Mouse (Mus musculus) urinary bladder, postnatal 4 days (tissue): Measurements from ENCODE around the gene Ralgps2.
A peak's percentile ranks its signal among the peaks of the same experiment; 100 is the strongest.

ENCODE experiments used
- DNase-seq, 2 experiments: peaks; one replicate each; pipeline ENCODE4 v3.0.0; 2021 to 2022; ENCODE audit warnings: low spot score in 2 of 2

Ralgps2 gene

DNA sequence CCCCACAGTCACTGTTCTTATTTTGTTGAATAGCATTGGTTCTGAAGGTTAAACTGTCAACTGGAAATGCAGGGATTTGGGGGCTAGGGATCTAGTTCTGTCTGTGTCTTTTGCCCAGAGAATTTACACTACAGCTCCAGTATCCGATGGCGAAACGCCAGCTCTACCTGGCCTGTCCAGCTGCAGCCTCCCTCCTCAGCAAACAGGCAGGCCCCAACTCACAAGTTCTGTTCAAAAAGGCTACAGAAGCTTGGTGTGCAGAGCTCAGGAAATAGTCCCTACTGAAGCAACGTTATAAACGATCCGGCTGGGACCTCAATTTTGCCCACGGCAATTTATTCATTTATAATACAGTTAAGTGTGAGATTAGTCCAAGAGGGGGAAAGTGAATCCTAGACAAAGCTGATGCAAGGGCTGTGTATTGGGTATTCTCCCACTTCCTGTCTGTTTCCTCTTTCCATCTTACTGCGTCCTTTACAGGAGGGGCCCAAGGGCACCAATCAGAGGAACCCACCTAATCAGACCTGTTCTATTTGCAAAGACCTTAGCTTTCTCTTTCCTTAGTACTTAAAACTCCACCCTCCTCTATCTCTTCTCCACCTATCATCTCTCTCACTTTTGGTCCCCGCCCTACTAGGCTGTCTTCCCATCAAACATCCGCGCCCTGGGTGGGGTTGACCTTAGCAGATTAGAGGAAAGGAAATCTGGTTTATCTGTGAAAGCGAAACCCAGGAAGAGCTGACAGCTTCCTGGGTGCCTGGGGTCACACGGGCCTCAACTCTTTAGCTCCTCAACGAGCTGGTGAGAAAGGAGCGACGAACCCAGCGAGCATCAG, 16.7 kb upstream of the Ralgps2 start:
- DNase-seq: no peak

DNA sequence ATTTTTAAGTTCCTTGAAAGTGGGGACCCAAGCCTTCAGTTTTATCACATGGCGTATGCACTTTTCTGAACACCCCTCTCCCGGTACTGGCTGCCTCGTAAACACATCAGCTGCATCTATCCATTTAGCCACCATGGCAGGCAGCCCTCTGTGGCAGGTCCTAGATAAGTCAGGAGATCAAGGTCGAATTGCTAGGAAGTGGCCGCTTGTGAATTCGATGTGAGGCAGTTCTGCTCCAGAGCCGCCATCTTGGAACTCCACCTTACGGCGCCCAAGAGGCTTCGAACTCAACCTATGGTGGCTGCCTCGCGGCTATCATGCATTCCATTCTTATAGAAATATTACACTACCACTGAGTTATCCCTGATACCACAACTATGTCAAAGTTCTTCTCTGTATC, 14.8 kb upstream of the Ralgps2 start:
- DNase-seq: no peak

DNA sequence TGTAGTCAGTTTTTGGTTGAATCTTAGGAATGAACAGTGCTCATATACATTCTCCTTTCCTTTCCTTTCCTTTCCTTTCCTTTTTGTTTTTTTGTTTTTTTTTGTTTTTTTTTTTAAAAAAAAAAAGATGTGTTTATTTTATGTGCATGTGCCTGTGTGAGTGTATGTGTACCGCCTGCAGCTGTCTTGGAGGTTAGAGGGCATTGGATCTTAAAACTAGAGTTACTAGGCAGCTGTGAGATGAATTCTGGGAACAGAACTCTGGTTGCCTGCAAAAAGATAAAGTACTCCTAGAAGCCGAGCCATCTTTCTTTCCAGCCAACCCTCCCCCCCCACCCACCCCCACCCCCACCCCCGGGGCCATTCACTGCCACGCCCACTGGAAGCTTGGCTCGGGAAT, 10.9 kb upstream of the Ralgps2 start:
- no peak for DNase-seq

DNA sequence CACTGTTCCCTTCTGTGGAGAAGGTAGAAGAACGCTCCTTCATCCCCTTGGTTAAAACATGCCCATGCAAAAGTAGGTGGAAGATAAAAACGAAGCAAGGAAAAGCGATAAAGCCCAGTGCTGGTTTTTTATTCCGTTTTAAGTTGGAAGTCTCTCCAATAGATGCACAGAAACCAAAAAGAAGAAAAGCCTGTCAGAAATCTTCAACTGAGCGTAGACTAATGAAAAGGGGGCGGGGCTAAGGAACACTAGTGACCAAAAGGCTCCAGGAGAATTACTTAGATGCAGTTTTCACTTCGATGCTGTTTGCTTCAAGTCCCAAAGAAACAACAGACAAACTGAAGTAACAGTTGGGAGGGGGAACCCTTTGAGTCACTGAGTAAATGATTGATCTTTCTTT, 1.2 kb upstream of the Ralgps2 start:
- no peak for DNase-seq

DNA sequence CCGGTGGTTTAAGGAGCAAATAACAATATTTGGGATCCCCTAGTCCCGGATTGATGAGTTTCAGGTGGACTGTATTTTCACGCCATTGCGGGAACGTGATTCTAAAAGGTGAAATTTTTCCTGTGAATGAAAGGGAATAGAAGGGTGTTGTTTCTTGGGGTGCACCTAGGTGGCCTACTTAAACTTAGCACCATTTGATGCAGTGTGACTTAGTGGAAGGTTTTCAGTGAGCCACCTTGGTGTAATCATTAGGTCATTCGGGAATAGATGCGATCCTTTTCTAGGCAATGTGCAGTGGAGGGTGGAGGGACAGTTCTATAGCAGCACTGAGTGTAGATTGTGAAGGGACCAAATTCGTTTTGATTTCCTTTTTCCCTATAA, 706 bp upstream of the Ralgps2 start:
- no peak for DNase-seq

DNA sequence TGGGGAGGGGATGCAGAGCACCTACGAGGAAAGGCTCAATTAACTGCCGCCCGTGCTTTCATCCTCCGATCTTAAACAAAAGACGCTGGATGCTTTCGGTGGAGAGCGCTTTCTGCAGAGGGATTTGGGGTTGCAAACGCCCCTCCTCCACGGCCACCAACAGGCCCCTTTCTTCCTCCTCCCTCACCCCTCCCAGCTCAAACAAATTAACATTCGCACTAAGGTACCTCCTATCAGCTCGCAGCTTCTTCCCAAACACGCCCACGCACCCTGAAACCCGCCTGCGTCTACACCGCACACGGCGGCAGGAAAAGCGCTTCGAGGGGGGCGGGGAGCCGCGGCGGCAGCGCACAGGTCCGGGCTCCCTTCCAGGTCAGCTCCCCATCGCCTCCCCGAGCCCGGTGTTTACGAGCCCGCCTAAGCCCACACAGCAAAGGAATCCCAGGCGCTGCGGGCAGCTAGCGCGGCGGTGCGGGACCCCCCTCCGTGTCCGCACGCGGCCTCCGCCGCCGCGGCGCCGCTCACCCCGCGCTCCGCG, 652 bp downstream of the Ralgps2 start:
- DNase-seq: peak; percentile 63 to 73

DNA sequence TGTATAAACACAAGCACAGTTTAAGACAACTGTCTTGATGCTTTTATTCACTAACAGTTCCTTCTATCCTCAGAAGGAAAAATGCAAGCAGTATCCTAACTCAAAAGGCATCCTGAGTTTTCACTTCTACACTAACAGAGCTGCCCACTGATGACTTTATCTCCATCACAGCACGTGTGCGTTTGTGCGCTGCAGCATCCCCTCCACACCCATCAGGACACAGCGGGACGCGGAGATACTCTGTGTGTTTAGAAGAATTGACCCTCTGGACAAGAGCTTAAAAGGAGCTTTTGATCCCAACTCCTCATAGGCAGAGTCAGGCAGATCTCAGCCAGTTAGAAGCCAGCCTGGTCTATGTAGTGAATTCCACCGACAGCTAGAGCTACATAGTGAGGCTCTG, 2.0 kb downstream of the Ralgps2 start:
- DNase-seq: no peak

DNA sequence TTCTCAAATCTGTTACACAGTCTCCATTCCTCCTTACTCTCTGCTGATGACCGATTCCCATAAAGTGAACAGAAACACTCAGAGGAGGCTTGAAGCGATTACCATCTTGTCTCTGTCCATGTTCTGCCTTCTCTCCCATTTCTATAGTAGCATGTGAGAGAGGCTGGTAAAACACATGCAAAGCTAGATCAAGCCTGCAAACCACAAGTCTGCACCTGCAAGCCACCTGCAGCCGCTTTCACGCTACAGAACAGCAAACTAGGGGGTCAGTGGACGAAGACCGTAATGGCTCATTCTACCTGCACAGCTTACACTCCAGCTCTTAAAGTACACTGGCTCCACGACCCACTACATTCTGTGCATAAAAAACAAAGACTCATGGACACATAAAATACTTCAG, 5.7 kb downstream of the Ralgps2 start:
- no peak for DNase-seq

DNA sequence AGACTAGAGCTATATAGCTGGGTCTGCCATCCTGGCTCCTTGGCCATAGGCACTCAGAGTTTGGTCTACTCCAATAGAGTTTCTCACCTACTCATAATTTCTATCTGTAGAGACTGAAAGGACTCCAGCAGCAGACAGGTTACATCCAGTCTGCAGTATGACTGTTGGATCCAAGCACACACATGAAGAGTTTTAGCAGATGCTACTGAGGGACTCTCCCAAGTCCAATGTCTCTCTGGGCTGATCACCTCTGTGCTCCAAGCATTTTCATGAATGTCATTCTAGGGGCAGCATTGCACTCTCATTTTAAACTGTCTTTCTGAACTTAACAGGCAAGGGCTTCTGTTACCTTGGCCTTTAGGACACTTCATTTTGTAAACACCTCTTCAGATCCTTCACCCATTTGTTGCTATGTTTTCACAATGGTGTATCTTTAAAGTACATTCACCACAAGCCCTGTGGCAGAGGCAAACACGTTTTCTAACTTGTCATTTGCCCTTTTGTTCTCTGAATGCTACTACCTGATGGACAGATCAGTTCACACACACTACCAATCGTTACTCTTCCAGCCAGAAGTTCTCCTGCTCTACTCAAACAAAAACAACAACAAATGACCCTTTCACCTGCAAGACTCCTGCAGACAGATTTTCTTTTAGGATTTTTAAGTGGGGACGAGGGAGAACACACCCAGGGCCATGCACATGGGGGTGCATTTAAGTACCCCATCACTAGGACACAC, 7.2 kb downstream of the Ralgps2 start:
- DNase-seq: no peak

DNA sequence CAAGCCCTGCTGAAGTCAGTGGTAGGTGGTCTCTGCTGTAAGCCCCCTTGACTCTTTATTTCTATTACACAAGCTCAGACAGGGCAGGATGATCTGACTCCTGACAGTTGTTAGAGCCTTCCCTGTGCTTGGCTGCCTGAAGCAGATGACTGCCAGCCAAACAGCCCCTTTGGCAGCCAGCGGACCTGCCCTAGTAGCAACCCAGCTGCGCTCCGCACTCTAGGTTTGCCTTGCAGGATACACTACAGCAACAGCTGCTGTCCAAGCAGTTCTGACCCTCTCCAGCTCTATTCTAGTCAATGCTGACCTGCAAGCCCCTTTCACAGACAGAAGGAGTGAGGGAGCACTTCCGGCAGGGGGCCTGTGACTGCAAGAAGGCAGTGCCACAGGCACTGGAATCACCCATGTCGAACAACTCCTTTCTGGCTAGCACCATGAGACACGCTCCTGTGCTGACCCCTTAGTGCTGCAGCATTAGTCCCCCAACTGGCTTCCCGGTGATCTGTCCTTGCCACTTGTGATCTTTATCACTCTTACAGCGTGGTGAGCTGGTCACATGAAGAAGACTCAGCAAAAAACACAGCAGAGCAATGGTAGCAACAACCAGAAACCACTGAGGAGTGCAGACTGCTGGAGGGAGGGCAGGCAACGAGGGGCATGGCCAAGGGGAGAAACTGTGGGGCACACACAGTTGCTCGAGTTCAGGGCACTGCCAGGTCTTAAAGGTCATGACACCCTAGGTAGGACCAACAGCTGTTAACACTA, 8.1 kb downstream of the Ralgps2 start:
- no peak for DNase-seq

DNA sequence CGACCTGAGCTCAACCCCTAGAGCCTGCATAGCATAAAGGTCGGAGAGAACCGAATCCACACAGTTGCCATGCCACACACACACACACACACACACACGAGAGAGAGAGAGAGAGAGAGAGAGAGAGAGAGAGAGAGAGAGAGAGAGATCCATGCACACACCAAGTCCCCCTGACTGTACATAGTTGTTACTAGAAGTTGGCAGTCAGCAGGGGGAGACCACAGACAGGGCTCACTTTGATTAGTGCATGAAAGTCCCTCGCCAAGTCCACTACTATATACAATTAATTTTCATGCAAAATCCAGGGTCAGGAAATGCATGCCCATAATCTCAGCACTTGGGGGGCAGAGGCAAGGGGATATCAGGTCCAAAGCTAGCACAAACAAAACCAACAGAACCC, 9.2 kb downstream of the Ralgps2 start:
- DNase-seq: no peak

DNA sequence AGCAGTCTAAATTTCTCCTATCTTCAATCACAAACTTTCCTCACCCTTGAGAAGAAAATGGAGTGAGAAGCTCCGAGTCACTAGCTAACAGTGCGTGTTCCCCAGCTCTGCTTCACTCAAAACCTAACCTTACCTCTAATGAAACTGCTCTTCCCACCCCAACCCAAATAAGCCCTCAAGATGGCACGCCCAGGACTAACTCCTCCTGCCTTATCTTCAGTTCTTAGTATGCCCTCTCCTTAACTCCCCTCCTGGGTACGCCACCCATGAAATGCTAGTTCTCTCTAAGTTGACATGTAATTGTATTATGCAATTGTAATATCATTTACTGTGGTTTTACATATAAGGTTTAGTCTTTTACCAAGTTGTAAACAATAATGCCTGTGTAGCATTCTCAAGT, 11.2 kb downstream of the Ralgps2 start:
- DNase-seq: no peak

DNA sequence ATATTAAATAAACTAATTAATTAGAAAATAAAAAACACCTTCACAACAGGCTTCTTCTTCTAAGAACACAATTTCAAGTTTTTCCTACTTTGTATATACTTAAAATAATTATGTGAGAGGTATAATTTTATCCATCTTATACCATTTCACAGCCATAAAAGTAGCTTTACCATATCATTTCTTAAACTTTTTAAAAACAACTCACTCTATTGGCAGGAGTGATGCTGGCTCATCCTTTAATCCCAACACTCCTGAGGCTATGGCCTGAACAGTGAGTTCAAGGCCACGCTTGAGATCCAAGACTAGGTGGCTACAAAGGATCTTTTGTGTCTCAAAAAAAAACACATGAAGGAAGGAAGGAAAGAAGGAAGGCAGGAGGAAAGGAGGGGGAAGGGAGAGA, 15.9 kb downstream of the Ralgps2 start:
- no peak for DNase-seq

DNA sequence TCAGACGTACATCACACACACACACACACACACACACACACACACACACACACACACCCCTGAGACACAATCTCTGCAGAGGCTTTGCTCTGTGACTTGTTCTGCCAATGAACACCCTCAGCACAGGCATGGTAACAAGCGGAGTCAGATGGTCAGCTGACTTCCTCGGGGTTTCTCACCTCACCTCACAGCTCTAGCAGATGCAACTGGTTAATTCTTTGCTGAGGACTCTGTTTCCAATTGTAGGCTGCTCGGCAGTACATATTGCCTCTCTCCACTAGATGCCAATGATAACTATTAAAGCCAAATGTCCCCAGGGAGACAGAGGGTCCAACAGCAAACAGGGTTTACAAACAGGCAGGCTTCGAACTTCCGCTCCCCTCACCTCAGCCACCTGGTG, 16.5 kb downstream of the Ralgps2 start:
- no peak for DNase-seq

DNA sequence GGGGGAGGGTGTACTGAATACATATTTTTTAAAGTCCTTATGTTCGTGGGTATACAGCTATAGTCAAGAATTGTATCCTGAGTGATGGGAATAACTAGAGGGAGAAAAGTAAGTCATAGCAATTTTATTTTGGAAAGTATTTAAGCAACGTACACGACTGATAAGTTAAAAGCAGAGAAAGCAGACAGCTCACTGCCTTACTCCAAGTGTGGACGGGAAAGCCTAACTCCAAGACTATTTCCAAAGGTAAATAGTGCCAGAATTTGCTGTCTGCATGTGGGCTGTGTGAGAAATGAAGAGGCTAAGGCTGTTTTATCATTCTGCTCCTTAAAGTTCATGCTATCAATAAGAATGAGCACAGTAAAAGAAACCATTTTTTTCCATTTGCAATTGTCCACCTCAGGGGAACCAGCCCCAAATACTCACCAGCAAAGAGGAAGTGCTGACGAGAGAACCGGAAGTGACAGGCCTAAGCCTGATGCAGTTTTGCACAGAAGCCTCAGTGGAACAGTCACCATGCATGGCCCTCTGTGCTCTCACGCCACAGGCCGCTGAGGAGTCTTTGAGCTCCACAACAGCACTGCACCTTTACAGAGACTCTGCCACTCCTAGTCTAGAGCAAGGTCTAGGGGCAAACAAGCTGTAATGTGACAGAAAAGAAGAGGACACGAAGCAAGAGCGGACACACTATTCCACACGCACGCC, 18.0 kb downstream of the Ralgps2 start:
- no peak for DNase-seq

DNA sequence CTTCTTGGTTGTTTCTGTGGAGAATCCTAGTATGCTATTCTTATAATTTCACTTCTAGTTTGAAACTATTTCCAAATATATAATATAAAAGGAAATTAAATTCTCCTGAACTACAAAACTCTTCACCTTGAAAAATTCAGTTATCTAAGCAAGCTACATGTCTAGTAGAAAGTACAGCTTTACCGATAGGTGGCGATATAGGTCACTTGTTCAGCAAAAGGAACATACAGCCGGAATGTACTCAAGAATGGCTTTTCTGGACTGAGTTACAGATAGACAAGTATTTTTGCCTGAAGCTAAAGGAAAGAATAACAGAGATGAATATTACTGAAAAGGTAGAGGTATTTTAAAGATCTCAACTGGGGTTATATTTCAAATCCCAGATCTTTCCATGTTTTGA, 22.0 kb downstream of the Ralgps2 start:
- no peak for DNase-seq

DNA sequence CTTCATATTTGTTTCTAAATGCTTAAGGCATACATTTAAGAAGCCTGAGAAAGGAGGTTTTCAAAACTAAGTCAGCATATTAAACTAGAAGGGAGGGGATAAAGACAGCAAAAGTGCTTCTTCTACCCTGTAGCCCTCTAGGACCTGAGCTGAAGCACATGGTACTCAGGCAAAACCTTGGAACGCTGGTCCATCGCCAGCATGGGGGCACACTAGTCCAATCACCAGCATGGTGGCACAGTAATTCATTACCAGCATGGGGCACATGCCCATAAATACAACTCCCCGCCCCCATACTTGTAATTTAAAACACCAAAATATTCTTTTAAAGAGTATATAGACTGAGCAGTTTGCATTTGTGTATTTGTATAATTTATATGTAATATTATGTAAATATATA, 23.1 kb downstream of the Ralgps2 start:
- no peak for DNase-seq

DNA sequence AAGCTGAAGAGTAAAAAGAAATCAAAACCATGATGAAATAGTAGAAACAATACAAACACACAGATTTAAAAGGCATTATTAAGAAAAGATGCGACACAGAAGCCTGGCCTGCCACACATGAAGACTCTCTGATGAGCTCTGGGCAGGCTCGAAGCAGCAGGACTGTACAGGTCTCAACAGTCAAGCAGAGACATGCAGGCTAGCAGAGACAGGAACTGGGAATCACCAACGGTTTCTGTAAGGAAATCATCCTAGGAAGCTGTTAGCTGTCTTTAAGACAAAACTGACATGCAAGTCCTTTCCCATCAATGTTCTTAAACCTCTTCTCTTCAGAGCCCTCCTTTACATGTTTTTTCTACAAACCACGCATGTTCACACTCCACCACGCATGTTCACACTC, 24.5 kb downstream of the Ralgps2 start:
- DNase-seq: no peak

DNA sequence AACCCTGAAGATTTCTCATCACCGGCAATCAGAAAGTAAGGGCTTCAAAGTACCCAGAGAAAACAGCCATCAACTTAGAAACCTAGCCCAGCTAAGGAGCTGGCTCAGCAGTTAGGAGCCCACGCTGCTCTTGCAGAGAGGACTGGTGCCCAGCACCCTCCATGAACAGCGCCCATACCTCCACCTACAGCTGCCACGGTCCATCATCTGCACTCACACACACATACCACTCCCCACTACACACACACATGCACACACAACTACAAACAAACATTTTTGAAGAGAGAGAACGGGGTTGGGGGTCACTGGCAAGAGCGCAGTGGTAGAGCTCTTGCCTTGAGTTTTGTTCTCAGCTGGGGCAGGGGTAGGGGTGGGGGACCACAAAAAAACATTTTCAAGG, 26.2 kb downstream of the Ralgps2 start:
- DNase-seq: no peak

DNA sequence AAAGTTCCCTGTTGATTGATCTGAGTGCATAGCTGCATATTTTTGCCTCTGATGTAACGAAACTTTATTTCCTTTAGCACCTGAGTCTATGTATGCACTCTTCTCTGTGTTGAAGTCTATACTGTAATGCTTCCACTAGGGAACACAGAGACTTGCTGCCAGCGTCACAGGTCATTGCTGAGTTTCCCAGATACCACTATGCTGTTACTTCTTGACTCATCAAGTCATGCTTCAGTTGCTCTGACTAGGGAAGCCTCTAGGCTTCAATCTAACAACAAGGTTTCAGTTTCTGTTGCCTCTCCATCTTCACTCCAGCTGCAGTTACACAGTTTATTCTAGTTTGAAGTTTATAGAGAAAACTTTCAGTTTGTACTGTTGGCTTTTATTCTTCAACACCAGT, 28.5 kb downstream of the Ralgps2 start:
- DNase-seq: no peak

DNA sequence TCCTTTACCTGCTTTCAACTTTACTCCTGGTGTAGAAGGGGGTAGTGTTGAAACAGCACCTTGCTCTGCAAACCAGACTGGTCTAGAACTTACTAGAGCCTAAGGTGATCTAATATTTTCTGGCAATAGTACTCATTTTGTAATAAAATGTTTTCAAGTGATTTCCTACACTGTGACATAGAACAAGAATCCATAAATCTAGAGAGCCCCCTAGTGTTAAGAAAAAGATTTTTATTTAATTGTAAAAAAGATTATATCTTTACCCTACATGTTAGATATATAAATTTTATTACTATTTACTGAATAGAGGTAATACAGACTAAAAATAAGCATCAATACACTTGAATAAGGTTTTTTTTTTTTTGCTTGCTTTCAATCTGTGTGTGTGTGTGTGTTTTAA, 29.6 kb downstream of the Ralgps2 start:
- no peak for DNase-seq

DNA sequence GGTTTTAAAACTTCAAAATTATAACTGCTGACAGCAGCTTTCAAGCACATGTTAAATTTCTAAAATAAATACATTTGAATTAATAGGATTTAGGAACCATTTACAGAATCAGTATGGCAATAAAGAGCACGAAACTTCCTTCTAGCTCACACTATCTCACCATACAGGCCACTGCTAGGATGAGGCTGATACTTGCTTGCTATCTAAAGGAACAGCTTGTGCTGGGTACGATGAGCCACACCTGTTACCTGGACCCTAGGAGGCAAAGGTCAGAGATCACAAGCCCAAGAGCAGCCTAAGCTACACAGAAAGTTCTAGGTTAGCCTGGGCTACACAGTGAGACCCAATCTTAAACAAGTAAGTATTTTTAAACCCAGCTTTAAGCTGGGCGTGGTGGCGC, 30.2 kb downstream of the Ralgps2 start:
- DNase-seq: no peak
